Mouse (Mus musculus): ENCODE results near the gene Basp1.

Gene Basp1

DNA sequence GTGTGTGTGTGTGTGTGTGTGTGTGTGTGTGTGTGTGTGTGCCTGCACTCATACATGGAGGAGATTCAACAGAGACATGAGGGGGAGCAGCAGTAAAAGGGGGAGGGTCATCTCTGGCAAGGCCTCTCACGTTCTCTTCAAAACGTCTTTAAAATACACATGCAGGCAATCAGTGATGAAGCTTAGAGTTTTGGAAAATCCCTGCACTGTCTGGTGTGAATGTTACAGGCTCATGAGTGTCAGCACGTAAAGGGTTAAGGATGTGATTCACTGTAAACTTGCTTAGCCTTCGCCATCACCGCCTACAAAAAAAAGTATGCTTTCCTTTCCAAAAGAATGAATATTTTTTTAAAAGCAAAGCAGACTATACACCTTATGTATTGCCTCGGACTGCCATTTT, 2.8 kb upstream of the Basp1 start:
- CTCF ChIA-PET, result interaction anchor here (0.6 kb wide), 1 partner anchor 147 kb away, joined by 4 read pairs; no protein-coding TSS in a partner anchor

DNA sequence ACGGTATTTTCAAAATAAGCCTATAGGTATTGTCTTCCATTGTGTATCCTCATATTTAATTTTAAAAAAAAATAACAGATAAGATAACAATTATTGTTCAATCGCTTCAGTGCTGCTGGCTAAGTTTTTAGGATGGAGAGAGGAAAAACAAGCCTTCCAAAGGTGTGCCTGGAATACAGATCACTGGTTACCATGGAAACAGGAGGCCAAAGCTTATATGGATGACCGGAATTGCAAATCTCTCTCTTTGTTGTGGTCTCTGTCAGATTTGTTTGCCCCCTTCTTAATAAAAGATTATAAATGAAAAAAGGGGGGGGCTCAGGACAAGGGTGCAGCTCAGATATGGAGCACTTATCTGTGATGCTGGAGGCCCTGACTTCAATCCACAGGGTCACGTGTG, 2.4 kb upstream of the Basp1 start:
- CTCF ChIA-PET, result no interaction called here

DNA sequence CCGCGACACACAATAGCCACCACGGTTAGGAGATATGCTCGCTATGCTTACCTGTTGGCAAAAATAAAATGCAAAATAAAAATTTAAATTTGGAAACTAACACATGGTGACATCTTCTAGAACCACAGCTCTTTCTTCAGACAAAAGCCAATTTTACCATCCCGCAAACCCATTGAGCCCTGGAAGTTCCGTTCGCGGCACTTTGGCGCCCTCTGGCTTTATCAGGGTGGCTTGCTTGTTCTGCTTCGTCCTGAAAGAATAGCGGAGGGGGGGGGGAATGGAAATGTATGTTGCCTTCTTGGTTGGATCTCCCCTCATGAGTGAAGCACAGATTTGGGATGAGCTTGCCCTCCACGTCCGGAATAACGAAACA, 1.2 kb upstream of the Basp1 start:
- CTCF ChIA-PET, result interaction anchor here (0.7 to 0.9 kb wide), 4 partner anchors 26 to 302 kb away, joined by 4 to 8 read pairs (median 6); no protein-coding TSS in a partner anchor

DNA sequence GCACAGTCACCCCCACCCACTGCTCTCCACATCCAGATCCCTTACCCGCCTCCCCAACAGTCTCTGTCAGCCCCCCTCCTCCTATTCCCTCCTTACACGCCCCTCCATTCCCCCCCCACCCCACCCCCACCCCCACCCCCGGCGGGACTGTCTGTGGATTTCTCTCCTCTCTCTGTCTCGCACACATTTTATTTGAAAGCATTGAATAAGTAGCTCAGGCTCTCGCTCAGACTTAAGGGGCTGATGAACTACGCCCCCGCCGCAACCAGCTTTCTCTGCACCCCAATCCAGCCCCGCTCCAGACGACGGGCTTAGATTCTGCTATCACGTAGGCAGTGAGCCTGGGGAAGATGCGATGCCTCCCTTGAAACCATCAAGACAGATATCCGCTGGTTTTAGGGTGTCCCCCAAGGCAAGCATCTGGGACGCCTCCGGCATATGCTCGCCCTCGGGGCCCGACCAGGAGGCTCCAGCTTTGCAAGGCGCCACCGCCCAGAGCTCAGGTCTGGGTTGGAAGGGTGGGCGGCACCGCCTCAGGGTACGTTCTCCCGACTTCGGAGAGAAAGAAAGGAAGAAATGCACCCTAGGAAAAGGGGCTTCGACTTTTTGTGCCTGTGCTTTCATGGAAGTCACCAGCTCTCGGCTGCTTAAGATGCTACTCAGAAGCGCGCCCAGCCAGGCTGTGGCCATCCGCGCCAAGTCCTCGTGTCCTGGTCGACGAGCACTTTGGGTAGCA, 615 bp upstream of the Basp1 start:
- CTCF ChIA-PET, result interaction anchor here (0.5 to 0.9 kb wide), 5 partner anchors 27 to 669 kb away, joined by 3 to 8 read pairs (median 5); no protein-coding TSS in a partner anchor

DNA sequence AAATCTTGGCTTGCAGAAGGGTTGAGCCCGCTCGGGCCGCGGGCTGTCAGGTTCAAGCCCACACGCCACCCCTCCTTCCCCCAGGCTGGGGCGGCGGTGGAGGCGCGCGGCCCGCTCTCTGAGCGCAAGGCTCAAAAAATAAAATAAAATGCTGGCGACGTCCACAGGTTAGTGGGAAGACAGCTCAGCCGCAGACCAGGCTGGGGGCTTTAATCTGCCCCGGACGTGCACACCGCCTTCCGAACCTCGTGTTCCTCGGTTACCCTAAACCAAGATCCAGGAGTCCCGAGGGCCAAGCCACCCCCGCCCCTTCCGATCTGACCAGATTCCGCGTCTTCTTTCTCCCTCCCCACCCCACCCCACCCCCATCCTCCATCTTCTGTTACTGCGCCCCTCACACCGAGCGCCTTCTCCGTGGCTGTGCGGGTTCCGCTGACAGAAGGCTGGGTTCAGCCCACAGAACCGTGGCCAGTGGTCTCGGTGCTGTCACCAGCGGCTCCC, 753 bp downstream of the Basp1 start:
- CTCF ChIA-PET, result no interaction called here

DNA sequence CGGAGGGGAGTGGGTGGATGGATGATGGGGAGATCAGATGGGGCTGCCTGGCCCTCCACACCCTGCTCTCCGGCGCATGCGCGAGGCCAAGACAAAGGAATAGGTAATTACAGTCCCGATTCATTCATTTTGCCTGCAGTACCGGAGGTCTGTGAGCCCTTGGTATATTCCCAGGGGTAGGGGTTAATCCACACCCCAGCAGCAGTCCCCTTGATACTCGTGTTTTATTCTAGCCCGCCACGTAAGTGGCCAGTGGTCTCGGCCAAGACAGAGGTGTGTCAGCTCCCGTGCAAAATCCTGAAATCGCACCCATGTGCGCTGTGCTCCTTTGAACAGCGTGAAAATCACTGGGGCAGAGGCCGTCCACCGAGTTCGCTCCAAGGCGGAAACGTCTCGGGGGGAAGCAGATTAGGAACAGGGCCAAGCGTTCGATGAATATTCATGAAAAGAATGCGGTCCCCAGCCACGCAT, 1.4 kb downstream of the Basp1 start:
- CTCF ChIA-PET, result interaction anchor here (0.7 kb wide), 1 partner anchor 365 kb away, joined by 11 read pairs; no protein-coding TSS in a partner anchor

DNA sequence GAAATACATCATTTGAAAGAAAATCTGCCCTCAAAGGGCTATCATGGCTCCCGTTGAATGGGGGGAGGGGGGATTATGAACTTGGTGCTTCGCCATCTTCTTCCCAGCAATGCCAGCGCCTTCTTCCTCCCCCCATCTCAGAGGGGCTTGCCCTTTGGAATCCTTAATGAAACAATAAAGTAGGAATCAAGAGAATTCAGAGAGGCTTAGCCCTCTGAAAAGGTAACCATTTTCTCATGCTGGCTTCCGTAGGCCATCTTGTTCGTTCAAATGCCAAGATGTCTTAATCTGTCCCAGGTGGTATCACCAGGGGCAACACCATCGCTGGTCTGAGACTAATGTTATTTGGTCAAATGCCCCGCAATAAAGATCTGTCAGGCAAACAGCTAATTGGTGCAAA, 2.1 kb downstream of the Basp1 start:
- CTCF ChIA-PET, result no interaction called here

DNA sequence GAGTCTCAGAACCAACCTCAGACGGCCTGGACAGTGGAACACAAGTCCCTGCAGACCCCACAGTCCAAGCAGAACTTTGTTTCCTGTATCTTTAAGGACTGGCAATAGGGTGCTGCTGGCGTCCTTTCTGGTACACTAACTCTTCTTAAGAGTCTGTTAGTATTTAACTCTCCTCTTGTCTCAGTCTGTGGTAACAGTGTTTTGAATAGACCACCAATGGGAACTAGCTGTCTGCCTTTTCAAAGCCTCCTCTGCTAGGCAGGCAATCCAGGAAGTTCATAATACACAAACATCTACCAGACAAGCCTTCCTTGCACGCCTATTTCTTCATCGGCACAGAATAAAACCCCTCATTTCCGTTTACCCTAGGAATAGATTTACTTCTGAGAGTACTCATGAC, 7.6 kb downstream of the Basp1 start:
- CTCF ChIA-PET, result no interaction called here

DNA sequence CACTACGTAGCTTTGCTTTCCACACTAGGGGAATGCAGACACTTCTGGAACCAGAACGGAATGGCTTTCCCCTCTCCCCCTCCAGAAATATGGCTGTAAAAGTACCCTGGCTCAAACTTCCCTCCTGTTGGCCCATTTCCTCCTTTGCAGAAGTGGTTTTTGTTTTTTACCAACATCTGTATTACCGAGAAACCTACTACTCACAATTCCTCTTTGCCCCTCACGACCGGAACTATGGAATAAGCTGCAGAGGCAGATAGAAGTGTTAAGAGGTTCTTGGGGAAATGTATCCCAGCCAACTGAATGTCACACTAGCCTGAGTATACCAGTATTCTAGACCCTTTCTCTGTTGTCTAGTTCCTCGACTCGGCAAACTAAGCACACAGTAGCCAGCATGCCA, 9.7 kb downstream of the Basp1 start:
- CTCF ChIA-PET, result no interaction called here

DNA sequence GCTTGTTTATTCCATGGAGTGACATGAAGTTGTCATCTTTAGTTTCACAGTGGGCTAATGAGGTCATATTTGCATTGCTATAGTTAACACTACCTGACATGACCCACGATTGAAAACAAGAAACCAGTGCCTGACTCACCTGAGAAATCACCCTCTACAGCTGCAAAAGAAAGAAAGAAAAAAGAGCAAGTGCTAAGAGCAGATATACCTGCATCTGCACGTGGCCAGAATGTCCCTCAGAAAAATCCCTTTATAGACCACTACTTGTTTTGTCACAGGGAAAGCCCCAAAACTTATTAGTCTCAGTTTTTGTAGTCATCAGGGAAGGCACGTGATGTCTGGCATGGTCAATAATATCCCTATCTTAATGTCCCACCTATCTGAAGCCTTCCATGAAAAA, 11.6 kb downstream of the Basp1 start:
- CTCF ChIA-PET, result no interaction called here

DNA sequence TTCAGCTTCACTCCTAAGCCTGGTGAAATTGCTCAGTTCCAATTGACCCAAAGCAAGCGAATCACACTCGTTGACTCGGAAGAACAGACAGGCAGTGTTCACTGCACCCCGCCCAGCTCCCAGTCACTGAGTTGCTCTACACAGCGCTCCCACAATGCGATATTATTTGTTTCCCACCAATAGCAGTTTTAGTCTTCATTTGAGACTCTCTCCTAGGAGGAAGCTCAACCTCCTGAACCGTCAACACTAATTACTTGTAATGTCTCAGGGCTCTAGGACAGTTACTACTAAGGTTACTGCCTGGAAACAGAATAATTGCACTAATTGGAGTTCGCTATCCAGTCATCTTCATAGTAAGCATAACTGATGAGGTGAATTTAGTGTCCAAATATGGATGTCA, 13.3 kb downstream of the Basp1 start:
- CTCF ChIA-PET, result no interaction called here

DNA sequence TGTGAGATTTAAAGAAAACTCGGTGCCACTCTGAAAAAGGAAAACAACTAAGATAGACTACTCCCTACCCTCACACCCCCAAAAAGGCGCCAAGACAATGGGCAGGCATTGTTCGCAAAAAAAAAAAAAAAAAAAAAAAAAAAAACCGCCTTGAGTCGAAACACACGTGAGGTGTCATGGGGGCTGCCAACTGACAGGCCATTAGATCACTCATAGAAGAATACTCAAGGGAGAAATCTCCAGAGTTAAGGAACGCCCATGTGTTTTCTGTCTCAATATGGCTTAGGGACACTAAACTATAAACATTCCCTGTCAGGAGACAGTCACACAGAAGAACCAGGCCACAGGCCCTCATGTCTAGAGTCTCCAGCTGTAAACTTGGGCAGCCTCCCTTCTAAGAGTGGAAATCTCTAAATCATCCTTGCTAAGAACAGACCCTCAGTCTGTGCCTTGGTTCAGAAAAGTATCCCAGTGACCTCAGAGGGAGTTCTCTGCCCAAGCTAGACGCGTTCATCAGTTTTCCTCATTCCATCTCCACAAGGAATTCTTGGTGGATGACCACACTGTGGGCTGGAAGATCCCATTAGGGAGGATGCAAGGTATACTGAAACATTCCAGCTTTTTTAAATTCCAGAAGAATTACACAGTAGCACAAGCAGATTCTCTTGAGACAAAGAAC, 17.5 kb downstream of the Basp1 start:
- CTCF ChIA-PET, result no interaction called here

DNA sequence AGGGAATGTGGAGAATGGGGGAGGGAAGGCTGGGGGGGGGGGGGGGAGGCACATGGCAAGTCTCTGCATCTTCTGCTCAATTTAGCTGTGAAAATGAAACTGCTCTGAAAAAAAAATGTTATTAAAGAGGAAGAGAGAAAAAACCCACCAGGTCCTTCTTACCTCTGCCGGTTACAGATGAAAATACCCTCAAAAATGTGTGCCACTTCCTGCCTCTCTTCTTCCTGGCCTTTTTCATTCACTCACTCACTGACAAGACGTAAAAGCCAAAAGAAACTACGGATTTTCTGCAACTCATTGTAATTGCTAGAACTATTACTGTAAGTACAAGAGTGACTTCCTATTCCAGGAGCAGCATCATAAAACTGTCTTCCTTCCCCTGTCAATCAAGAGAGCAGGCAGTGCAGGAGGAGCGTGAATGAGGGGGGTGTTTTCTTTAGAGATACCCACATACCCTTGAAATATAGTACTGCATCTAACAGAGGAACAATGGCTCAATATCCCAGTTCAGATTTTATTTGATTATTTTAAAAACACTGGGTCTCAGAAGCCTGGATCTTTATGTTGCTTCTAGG, 21.0 kb downstream of the Basp1 start:
- CTCF ChIA-PET, result no interaction called here

DNA sequence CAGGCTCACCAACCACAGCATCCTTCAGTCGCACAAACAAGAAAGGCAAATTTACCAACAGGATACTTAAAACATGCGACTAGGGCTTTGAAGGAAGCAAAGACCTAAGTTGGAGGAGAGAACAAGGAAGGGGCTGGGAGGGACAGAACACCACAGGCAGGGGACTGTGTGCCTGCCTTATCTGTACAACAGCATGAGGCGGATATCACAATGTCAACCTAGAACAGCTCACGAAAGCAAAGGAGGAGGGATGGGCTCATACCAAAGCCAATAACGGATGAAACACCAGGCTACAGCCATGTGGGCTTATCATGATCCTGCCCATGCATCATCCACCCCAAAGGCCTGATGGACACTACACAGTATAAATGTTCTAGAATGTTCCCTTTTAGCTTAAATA, 22.4 kb downstream of the Basp1 start:
- CTCF ChIA-PET, result no interaction called here

DNA sequence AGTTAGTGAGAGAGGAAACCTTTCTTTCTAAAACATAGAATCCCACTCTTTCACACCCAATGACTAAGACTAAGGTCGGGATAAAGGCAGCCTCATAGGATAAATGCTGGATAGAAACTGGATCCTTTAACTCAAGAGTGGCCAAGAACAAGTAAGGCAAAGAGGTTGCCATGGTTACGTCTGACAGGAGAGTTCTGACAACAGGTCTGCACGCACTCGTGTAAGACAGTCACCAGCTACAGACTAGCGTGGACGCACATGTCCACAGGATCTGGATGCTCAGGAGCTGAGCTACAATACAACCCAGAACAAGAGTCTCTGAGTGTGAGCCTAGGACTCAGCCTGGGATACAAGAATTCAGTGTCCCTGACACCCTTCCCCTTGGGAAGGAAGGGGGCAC, 26.0 kb downstream of the Basp1 start:
- CTCF ChIA-PET, result no interaction called here

DNA sequence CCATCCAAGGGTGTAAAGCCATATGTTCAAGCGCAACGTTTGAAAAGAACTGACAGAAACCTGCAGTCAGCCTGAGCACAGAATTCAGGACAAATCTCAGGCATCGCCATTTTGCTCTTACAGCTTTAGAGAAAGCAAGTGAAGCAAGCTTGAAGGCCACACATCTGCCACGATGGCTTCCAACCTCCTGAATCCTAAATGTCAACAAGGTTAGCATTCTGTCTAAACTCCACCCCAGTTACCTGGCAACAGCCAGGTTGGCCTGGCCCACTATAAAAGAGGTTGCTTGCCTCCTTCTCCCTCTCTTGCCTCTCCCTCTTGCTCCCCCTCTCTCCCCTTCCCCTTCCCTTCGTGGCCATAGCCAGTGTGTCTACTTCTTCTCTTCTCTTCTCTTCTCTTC, 33.5 kb downstream of the Basp1 start:
- CTCF ChIA-PET, result no interaction called here

DNA sequence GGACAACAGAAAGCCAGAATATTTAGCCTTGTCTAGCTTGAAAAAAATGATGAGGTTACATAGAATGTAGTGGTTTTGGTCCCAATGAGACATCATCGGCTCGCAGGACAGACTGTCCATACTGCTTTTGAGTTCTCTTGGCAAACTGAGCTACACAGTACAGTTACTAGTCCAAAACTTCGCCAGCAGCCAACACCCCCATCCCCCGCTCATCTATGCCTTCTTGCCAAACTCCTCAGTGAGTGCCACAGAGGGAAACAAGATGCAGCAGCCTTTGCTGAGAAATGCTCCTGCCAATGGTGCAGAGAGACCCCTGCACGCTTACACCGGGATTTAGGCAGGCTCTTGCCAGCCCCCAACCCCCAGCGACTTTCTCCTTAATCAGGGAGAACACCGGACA, 34.9 kb downstream of the Basp1 start:
- CTCF ChIA-PET, result no interaction called here

DNA sequence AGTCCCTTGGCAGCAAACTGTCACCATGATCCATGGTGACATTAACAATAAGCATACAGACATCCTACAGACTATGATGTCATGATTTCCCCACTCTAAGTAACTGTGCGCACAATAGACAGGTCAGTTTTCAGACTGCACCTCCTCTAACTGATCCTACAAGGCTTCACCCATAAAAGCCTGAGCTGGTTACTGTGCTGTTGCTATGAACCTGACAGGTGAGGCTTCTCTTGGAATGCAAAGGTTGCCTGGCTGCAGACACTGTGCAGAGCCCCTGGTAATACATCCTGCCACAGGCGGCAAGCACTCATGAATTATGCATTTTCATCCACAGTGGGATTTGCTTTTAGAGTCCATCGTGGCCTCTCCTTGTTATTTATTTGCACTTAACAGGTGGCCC, 36.6 kb downstream of the Basp1 start:
- CTCF ChIA-PET, result no interaction called here

DNA sequence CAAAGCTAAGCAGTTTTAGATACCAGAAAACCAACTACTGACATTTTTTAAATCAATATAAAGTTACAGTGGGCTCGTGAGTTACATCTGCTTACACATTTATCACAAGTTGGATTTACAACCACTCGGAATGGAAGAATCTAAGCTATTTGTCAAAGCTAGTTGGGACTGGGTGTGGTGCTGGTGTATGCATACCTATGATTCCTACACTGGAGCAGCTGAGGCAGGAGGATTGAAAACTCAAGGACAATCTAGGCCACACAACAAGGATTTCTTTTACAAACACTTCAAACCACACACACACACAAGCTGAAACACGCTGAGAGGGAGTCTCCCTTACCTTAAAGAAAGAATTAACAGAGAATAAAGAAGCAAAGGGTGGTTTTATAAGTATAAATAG, 40.1 kb downstream of the Basp1 start:
- CTCF ChIA-PET, result no interaction called here

DNA sequence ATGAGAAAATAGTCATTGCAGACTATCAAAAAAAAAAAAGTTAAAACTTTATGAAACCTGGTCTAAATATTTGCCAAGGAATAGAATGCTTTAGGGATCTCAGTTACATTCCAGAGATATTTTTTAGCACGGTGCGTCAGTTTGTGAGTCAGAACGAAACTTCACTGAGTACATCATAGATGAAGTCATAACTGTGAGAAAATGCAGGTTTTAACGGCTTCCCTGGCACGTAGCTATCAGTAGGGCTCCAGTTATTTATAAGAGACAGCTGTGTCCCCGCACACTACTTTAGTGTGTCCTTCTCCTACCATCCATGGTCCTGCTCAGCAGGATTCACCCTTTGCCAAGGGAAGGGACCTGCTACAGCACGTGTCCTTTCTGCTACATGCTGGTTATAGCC, 44.0 kb downstream of the Basp1 start:
- CTCF ChIA-PET, result no interaction called here

DNA sequence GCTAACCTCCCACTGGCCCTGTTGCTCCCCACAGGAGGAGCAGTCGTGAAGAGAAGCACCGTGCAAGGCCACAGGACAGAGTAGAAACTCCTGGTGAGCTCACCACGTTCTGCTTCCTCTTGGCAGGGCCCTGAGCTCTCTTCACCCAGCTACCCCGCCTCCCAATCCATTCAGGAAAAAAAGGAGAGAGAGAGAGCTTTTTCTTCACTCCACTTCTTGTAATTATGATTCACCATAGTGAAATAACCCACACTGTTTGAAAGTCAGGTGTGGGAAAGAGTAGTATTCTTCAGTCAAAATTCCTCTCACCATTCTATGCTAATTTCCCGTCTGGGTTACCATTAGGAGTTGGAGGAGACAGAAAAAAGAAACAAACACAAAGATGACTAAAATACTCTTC, 48.1 kb downstream of the Basp1 start:
- CTCF ChIA-PET, result no interaction called here

DNA sequence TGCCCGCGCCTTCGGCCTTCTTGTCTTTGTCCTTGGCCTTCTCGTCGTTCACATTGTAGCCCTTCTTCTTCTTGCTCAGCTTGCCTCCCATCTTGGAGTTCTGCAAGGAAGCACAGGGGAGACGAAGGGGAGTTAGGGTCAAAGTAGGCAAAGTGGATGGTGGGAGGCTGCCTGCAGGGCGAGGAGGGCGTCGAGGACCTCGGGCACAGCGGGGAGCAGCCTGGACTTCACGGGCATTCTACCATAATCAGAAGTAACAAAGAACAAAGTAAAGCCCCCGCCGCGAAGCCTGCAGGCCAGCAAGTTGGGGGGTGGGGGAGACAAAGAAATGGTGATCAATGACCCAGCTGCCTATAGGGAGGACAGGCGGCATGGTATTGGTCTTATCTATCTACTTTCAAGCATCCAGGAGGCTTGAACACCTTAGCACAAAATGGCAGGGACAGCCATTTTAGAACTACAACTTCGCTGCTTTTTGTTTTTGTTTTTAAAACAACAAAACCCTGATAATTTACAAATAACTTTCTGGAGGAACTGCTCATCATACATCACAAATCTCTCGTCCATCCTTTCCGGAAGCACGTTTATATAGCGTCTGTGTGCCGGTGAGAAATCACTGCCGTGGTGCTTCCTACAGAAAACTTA, 48.6 kb downstream of the Basp1 start:
- CTCF ChIA-PET, result no interaction called here
